Mouse (Mus musculus) ES-Bruce4 (cell line): ENCODE results near the gene Icam1.

Experiments
- CTCF ChIP-seq: IDR thresholded peaks from one replicate; pipeline ENCODE4 v1.8.1; 2011; ENCODE audit warnings: low read depth, low read length
- EP300 ChIP-seq: IDR thresholded peaks from 2 replicates; pipeline ENCODE4 v1.6.1; 2011; ENCODE audit warnings: low read depth, low read length; ENCODE audit not compliant: insufficient read depth
- POLR2A ChIP-seq: IDR thresholded peaks from one replicate; pipeline ENCODE4 v1.8.1; 2011; ENCODE audit warnings: low read length; ENCODE audit not compliant: insufficient read depth

- TF ChIP-seq CTCF (no peak), POLR2A (no peak), EP300 (0 out of 2 replicates have a peak, but pooled peaks have one; percentile 21)
Measured at GRCm38 (mm10) chr9:20987953-20988352, 27.8 kb upstream of the Icam1 start.
